Mouse (Mus musculus) cerebellum, postnatal 25 days (tissue): ENCODE measurements around the gene Chtf18.
"Not testable (repeated sequence)": the region's sequence is repeated elsewhere in the genome, so short reads cannot be mapped to it uniquely, and the experiment has no call there.

Source experiments
- DNase-seq, 2 experiments: peaks; one replicate each; pipeline ENCODE4 v3.0.0; 2021; ENCODE audit warnings: mixed read lengths in 2 of 2

Gene Chtf18

GRCm38 (mm10) chr17:25727265-25728008 is at the start of gene Chtf18, which contains the start of gene Rpusd1:
TSS of gene Chtf18 (minus strand) at chr17:25727419.
TSS of gene Rpusd1 (plus strand) at chr17:25727670.
- peak; percentile 98 to 99 for DNase-seq

DNA sequence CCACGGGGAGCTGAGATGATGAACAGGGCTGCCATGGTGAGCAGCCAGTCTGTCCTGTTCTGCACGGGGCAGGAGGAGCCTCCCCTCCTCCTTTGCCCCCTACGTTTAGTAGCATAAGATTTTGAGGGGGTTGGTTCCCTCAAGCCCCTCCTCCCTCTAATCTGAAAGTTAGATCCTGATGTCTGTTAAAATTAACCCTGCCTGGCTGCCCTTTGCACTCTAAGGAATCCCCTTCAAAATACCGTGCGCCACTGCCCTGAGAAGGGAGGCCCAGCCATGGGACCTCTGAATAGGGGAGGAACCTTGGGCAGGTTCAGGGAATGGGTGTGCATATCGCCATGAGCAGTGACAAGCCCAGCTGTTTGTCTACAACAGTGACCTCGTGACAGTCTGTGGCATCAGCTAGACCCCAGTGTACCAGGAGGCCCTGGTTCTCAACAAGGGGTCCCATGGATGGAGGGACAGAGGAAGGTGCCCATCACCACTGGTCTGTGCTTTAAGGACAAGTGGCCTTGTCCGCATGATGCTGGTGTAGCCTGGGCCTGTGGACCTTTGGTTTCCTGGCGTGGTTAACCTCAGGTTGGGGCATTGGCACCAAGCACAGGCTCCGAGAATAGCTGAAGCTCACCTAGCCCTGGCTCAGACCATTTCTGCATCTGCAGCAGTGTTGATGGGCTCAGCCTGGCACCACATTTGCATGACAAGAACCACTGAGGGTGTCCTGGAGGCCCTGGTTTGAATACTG is 48.3 kb upstream of the Chtf18 start:
- no peak for DNase-seq

GRCm38 (mm10) chr17:25773549-25774120 is 46.4 kb upstream of the Chtf18 start, which contains the start of gene Narfl:
TSS of gene Narfl (plus strand) at chr17:25773776.
- DNase-seq: peak; percentile 99

DNA sequence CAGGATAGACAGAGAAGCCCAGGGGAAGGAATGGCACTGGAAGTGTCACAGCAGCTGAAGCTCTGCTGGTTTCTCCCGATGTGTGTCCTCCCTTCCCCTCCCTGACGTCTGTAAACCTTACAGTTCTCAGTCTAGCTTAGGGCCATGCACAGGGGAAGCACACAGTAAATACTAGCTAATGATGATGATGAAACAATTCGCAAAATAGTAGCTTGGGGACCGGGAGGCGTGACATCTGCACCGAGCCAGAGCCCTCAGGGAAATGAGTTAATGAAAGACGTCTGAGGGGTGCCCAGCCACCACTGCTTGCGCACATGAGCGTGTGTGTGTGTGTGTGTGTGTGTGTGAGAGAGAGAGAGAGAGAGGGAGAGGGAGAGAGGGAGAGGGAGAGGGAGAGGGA is 42.1 kb upstream of the Chtf18 start:
- DNase-seq: no peak

GRCm38 (mm10) chr17:25765886-25766285 is 38.7 kb upstream of the Chtf18 start:
- DNase-seq: no peak

DNA sequence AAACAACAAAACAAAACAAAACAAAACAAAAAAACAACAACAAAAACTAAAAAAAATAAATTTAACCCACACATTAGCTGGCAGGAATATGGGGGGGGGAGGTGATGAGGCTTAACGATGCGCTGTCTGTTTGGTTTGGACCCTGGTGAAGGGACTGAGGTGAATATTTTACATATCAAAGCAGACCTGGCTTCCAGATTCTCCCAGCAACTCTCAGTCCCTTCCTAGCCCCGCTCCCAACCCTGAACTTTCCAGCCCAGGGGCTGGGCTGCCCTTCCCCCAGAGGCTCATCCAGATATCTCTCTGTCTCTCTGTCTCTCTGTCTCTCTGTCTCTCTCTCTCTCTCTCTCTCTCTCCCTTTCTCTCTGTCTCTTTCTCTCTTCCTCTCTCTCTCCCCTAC is 35.4 kb upstream of the Chtf18 start:
- no peak for DNase-seq

DNA sequence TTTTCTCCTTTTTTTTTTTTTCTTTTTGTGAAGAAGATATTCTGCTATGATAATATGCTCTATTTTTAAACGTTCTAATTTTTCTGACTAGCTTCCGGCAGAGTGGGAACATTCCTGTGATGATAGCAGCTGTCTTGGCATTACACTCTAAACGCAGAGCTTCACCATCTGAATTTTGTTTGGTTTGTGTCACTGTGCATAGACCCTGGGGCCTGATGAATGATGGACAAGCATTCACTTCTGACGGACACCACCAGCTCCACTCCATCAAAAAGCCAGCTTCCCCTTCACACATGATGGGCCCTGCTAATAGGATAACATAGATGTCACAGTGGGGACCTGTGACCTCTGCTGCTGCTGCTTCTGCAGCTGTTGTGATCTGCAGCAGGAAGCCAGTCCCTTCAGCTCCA is 34.3 kb upstream of the Chtf18 start:
- no peak for DNase-seq

DNA sequence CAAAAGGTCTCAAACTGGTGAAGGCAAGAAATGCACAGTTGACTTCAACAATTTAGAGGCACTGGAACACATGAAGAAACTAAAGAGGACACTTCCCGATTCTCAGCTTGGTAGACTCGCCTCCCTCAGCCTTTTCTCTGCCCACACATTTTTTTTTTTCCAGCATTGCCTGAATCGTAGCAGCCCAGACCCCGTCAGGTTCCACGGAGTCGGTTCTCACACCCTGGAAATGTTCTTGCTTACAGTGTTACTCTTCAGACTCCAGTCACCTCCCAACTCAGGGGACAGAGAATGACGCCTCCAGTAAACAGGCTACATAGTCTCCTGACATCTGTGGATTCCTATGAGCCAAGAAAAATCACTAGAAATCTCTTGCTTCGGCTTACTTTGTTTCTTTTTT is 32.9 kb upstream of the Chtf18 start:
- no peak for DNase-seq

GRCm38 (mm10) chr17:25757691-25758090 is 30.5 kb upstream of the Chtf18 start:
- DNase-seq: no peak

GRCm38 (mm10) chr17:25756378-25757242 is 29.4 kb upstream of the Chtf18 start:
- no peak for DNase-seq

- DNase-seq: no peak
Observed at GRCm38 (mm10) chr17:25755627-25756377, 28.6 kb upstream of the Chtf18 start.

GRCm38 (mm10) chr17:25755086-25755485 is 27.9 kb upstream of the Chtf18 start:
- no peak for DNase-seq

DNA sequence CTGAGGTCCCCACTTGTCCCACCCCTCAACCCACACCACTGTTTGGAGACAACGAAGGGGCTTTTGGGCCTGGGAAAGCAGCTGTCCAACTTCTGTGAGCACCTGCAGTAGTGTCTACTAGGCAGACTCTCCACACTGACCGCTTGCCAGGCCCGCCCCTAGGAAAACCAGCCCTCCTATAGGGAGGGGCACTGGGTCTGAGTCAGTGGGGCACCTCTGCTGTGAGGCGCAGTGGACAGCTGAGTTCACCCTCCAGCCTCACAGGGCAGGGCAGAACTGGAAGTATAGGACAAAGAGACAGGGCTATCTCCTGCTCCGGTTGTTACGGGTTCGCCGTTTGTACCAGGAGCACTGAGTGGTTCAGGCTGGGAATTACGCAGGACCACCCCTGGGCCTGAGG is 27.0 kb upstream of the Chtf18 start, which contains the start of gene Msln:
Msln (minus strand) TSS at position 138 of the 400 bp plus-strand sequence.
- no peak for DNase-seq

DNA sequence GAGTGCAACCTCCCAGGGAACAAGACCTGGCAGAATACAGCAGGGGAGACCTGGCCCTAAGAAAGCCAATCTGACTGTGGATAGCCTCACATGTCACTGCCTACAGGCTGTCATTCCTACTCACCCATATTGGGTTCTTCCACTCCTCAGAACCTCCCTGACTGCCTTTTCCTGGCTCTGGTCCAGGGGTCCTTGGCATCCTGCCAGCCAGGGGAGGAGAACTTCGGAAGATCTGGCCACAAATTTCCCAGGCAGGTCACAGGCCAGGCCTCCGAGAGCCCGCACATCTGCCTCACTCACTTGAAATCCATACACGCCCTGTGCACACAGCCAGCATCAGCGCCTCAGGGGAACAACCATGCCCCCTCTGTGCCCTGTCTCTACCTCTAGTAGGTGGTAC is 24.2 kb upstream of the Chtf18 start:
- DNase-seq: peak in 1 of 2 experiments; percentile 45

- DNase-seq: no peak
Observed at GRCm38 (mm10) chr17:25749314-25749713, 22.1 kb upstream of the Chtf18 start.

DNA sequence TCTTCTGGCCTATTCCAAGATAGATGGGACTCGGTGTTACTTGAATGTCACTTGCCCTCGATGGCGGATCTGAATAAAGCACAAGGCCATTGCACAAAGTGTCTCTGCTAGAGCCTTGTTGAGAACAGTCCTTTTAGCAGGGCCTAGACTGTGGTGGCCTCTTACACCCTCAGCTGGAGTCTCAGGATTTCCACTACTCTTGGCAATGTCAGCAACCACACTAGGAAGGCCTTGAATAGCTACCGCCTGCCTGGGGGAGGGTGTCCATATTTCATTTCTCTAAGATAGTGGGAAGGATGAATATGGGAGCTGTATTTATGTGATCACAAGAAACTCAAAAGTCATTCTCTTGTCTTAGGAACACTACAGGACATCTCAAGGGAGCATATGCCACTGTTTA is 21.0 kb upstream of the Chtf18 start:
- no peak for DNase-seq

GRCm38 (mm10) chr17:25744311-25744710 is 17.1 kb upstream of the Chtf18 start:
- no peak for DNase-seq

DNA sequence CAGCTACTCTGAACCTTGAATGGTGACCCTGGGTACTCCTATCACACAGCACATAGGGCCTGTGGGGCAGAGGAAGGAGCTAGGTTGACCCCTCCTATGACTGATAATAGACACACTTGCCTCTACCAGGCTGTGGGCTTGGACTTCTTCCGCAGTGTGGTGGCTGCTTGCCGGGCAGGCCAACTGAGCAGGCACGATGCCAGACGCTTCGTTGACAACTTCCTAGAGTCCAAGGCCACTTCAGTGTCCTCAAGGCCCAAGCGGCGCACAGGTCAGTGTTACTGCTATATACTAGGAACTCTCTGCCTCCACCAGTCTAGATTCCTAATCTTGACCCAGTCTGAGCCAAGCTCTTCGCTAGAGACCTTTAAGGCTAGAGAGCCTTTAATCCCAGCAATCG is 16.6 kb upstream of the Chtf18 start:
- DNase-seq: no peak

DNA sequence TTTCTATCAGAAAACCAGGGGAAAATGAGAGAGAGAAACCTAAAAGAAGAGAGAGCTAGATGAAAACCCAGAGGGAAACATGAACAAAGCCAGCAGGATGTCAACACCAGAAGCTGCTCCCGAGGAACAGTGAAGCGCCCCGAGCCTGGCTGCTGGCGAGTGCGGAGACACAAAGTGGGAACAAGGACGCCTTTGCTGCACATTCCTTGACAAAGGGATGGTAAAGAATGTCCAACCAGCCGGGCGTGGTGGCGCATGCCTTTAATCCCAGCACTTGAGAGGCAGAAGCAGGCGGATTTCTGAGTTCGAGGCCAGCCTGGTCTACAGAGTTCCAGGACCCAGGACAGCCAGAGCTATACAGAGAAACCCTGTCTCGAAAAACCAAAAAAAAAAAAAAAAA is 14.3 kb upstream of the Chtf18 start:
- DNase-seq: not testable (repeated sequence)

DNA sequence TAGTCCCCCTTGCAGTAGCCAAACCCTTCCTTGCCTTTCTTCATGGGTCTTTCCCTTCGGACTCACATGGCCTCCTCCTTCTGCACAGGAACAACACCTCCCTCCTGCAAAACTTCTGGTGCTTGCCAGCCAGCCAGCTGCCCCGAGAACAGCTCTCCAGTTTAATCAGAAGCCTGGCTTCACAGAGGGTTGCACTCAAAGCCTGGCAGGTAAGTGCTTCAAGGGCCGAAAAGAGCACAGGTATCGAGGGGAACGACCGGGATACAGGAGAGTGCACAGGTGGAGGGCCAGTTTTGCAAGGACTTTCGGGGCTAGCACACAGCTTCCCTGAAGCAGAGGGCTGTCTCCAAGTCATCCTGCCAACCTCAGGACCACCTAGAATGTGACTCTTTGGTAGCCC is 11.6 kb upstream of the Chtf18 start:
- DNase-seq: no peak

DNA sequence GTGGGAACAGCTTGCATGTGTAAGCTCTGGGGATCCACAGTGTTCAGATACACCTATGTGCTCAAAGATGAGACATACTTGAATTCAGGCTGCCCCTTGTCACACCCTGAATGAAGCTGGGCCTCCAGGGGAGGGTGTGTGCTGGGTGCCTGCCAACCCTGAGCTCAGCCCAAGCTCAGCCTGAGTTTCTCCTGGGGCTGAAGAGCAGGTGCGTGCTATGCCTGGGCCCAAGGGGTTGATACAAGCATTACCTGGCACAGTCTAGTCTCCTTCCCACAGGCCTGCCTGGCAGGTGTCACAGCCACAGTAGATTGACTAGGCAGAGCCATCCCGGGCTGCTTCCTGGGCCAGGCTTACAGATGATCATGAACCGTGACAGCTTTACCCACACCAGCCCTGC is 8.5 kb upstream of the Chtf18 start, which contains the start of gene Mslnl:
Mslnl (plus strand) TSS at position 298 of the 400 bp plus-strand sequence.
- DNase-seq: no peak

GRCm38 (mm10) chr17:25735246-25735645 is 8.0 kb upstream of the Chtf18 start:
- DNase-seq: no peak
